Mouse (Mus musculus): ENCODE measurements around the gene Cnppd1. TPM values are rescaled to one million over a fixed set of nuclear protein-coding genes. Genes with fewer than 3 reads are reported as not detected.

The Cnppd1 gene
- polyA plus RNA-seq, 1 experiment from 2014 or later: 43.6 TPM

GRCm38 (mm10) chr1:75140601-75141190 is 1.8 kb downstream of the Cnppd1 start:
- Histone ChIP-seq H3K9me3 (no peaks in the 10 kb centered on the region), H3K4me3 (peak overlapping the region; percentile 88), H3K36me3 (replicated peaks) (peaks cover 61% of the 10 kb centered on the region), H3K27me3 (ENCODE audit: poor library complexity, severe bottlenecking) (peaks cover 6% of the 10 kb centered on the region; the same call in 1 of the 2 replicates), H3K27ac (peak overlapping the region; percentile 97), H3K4me1 (peaks cover 34% of the 10 kb centered on the region)
- WGBS: 69% methylated on average over 4 of the region's 4 CpGs
- no peak for DNase-seq (ENCODE audit: extremely low spot score, low spot score)

- WGBS: 93% methylated on average over 2 of the region's 2 CpGs
- peaks cover 6% of the 10 kb centered on the region; the same call in 1 of the 2 replicates for H3K27me3 ChIP-seq (ENCODE audit: poor library complexity, severe bottlenecking)
- H3K27ac ChIP-seq: no peak overlapping the region
- no peaks in the 10 kb centered on the region for H3K9me3 ChIP-seq
- DNase-seq (ENCODE audit: extremely low spot score, low spot score): no peak
- no peak overlapping the region for H3K4me3 ChIP-seq
- peaks cover 48% of the 10 kb centered on the region for H3K36me3 ChIP-seq (replicated peaks)
- H3K4me1 ChIP-seq: peaks cover 25% of the 10 kb centered on the region
These were observed 4.1 kb downstream of the Cnppd1 start for GRCm38 (mm10) chr1:75138448-75138847.

GRCm38 (mm10) chr1:75136730-75137129 is 5.8 kb downstream of the Cnppd1 start:
- Histone ChIP-seq H3K9me3 (no peaks in the 10 kb centered on the region), H3K27me3 (ENCODE audit: poor library complexity, severe bottlenecking) (peaks cover 6% of the 10 kb centered on the region; the same call in 1 of the 2 replicates), H3K27ac (0 out of 2 replicates have a peak overlapping the region, but pooled peaks have one; percentile 26), H3K36me3 (replicated peaks) (peaks cover 48% of the 10 kb centered on the region), H3K4me1 (peaks cover 12% of the 10 kb centered on the region), H3K4me3 (no peak overlapping the region)
- DNase-seq (ENCODE audit: extremely low spot score, low spot score): no peak
- 79% methylated on average over 3 of the region's 3 CpGs for WGBS

GRCm38 (mm10) chr1:75136293-75136692 is 6.2 kb downstream of the Cnppd1 start:
- Histone ChIP-seq H3K36me3 (replicated peaks) (peaks cover 48% of the 10 kb centered on the region), H3K27ac (0 out of 2 replicates have a peak overlapping the region, but pooled peaks have one; percentile 26), H3K4me3 (no peak overlapping the region), H3K4me1 (peaks cover 7% of the 10 kb centered on the region), H3K27me3 (ENCODE audit: poor library complexity, severe bottlenecking) (peaks cover 6% of the 10 kb centered on the region; the same call in 1 of the 2 replicates), H3K9me3 (no peaks in the 10 kb centered on the region)
- no peak for DNase-seq (ENCODE audit: extremely low spot score, low spot score)
- 91% methylated on average over 6 of the region's 6 CpGs for WGBS

- no peak for DNase-seq (ENCODE audit: extremely low spot score, low spot score)
- Histone ChIP-seq H3K4me3 (no peak within 1 kb of the TSS), H3K36me3 (replicated peaks) (peaks cover 34% of the 10 kb centered on the region), H3K9me3 (no peaks in the 10 kb centered on the region), H3K27ac (no peak within 1 kb of the TSS), H3K27me3 (ENCODE audit: poor library complexity, severe bottlenecking) (no peaks in the 10 kb centered on the region), H3K4me1 (no peaks in the 10 kb centered on the region)
- WGBS: 69% methylated on average over 12 of the region's 12 CpGs
These were observed 8.9 kb downstream of the Cnppd1 start, which contains the start of gene Slc23a3 for GRCm38 (mm10) chr1:75133421-75134207. Slc23a3 (minus strand) TSS chr1:75133890.

GRCm38 (mm10) chr1:75128641-75129040 is 13.9 kb downstream of the Cnppd1 start:
- H3K27me3 ChIP-seq (ENCODE audit: poor library complexity, severe bottlenecking): no peaks in the 10 kb centered on the region
- WGBS: 82% methylated on average over 3 of the region's 3 CpGs

GRCm38 (mm10) chr1:75125418-75125817 is 17.1 kb downstream of the Cnppd1 start:
- Histone ChIP-seq H3K27ac (peak overlapping the region; percentile 96), H3K9me3 (no peaks in the 10 kb centered on the region), H3K4me1 (peaks cover 15% of the 10 kb centered on the region), H3K4me3 (peak overlapping the region; percentile 73), H3K36me3 (replicated peaks) (no peaks in the 10 kb centered on the region), H3K27me3 (ENCODE audit: poor library complexity, severe bottlenecking) (no peaks in the 10 kb centered on the region)
- no peak for DNase-seq (ENCODE audit: extremely low spot score, low spot score)
- WGBS: 38% methylated on average over 5 of the region's 5 CpGs

More at GRCm38 (mm10) chr1:75128641-75129040, 13.9 kb downstream of the Cnppd1 start:
- no peaks in the 10 kb centered on the region for H3K9me3 ChIP-seq
- H3K4me3 ChIP-seq: no peak overlapping the region
- peaks cover 15% of the 10 kb centered on the region for H3K4me1 ChIP-seq
- H3K27ac ChIP-seq: no peak overlapping the region
- no peaks in the 10 kb centered on the region for H3K36me3 ChIP-seq (replicated peaks)
- DNase-seq (ENCODE audit: extremely low spot score, low spot score): no peak

- H3K4me1 ChIP-seq: peaks cover 15% of the 10 kb centered on the region
- H3K27ac ChIP-seq: peak within 1 kb of the TSS; percentile 96
- no peaks in the 10 kb centered on the region for H3K27me3 ChIP-seq (ENCODE audit: poor library complexity, severe bottlenecking)
- no peaks in the 10 kb centered on the region for H3K9me3 ChIP-seq
- peak; percentile 96 for DNase-seq (ENCODE audit: extremely low spot score, low spot score)
- H3K36me3 ChIP-seq (replicated peaks): no peaks in the 10 kb centered on the region
- peak within 1 kb of the TSS; percentile 73 for H3K4me3 ChIP-seq
- WGBS: 1% methylated on average over 56 of the region's 56 CpGs
These were observed 17.9 kb downstream of the Cnppd1 start, which contains the start of gene Nhej1 for GRCm38 (mm10) chr1:75124346-75125321. Nhej1 (minus strand) TSS chr1:75125200.

- H3K36me3 ChIP-seq (replicated peaks): no peaks in the 10 kb centered on the region
- no peak overlapping the region for H3K27ac ChIP-seq
- H3K27me3 ChIP-seq (ENCODE audit: poor library complexity, severe bottlenecking): no peaks in the 10 kb centered on the region
- H3K4me1 ChIP-seq: peaks cover 15% of the 10 kb centered on the region
- no peaks in the 10 kb centered on the region for H3K9me3 ChIP-seq
- 83% methylated on average over 3 of the region's 3 CpGs for WGBS
- DNase-seq (ENCODE audit: extremely low spot score, low spot score): no peak
- H3K4me3 ChIP-seq: no peak overlapping the region
These were observed 20.3 kb downstream of the Cnppd1 start for GRCm38 (mm10) chr1:75122211-75122610.

Other genes starting within 250 kb of the Cnppd1 start
- gene Cryba2, start 249.6 kb downstream of the Cnppd1 start, polyA plus RNA-seq (2016; fragmentation: Nextera tagmentation; extraction: Ambion mirVana): not detected in 2 replicates
- gene Cfap65, start 207.1 kb downstream of the Cnppd1 start, polyA plus RNA-seq (2016; fragmentation: Nextera tagmentation; extraction: Ambion mirVana): 0.04 and 0.25 TPM in 2 replicates
- gene Ihh, start 191.0 kb downstream of the Cnppd1 start, polyA plus RNA-seq (2016; fragmentation: Nextera tagmentation; extraction: Ambion mirVana): 0.10 TPM in 1 of 2 replicates, not detected in the other
- 12.2 and 12.4 TPM in 2 replicates for gene Nhej1, start 17.5 kb downstream of the Cnppd1 start, polyA plus RNA-seq (2016; fragmentation: Nextera tagmentation; extraction: Ambion mirVana)
- not detected in 2 replicates for gene Slc23a3, start 8.8 kb downstream of the Cnppd1 start, polyA plus RNA-seq (2016; fragmentation: Nextera tagmentation; extraction: Ambion mirVana)
- 42.0 and 42.7 TPM in 2 replicates for gene Retreg2, start 67 bp upstream of the Cnppd1 start, polyA plus RNA-seq (2016; fragmentation: Nextera tagmentation; extraction: Ambion mirVana)
- gene Zfand2b, start 25.9 kb upstream of the Cnppd1 start, polyA plus RNA-seq (2016; fragmentation: Nextera tagmentation; extraction: Ambion mirVana): 26.8 and 29.0 TPM in 2 replicates
- 41.9 and 45.4 TPM in 2 replicates for gene Abcb6, start 37.7 kb upstream of the Cnppd1 start, polyA plus RNA-seq (2016; fragmentation: Nextera tagmentation; extraction: Ambion mirVana)
- gene Ankzf1, start 49.4 kb upstream of the Cnppd1 start, polyA plus RNA-seq (2016; fragmentation: Nextera tagmentation; extraction: Ambion mirVana): 20.9 and 24.1 TPM in 2 replicates
- 17.4 and 19.2 TPM in 2 replicates for gene Atg9a, start 49.5 kb upstream of the Cnppd1 start, polyA plus RNA-seq (2016; fragmentation: Nextera tagmentation; extraction: Ambion mirVana)
- gene Glb1l, start 68.1 kb upstream of the Cnppd1 start, polyA plus RNA-seq (2016; fragmentation: Nextera tagmentation; extraction: Ambion mirVana): 14.4 and 15.3 TPM in 2 replicates
- gene Stk16, start 68.1 kb upstream of the Cnppd1 start, polyA plus RNA-seq (2016; fragmentation: Nextera tagmentation; extraction: Ambion mirVana): 151 and 153 TPM in 2 replicates
- 11.0 and 13.7 TPM in 2 replicates for gene Tuba4a, start 77.2 kb upstream of the Cnppd1 start, polyA plus RNA-seq (2016; fragmentation: Nextera tagmentation; extraction: Ambion mirVana)
- not detected in 2 replicates for gene A630095N17Rik, start 89.4 kb upstream of the Cnppd1 start, polyA plus RNA-seq (2016; fragmentation: Nextera tagmentation; extraction: Ambion mirVana)
- gene Dnajb2, start 93.7 kb upstream of the Cnppd1 start, polyA plus RNA-seq (2016; fragmentation: Nextera tagmentation; extraction: Ambion mirVana): 28.0 and 28.6 TPM in 2 replicates
- 1.5 and 1.6 TPM in 2 replicates for gene Ptprn, start 121.8 kb upstream of the Cnppd1 start, polyA plus RNA-seq (2016; fragmentation: Nextera tagmentation; extraction: Ambion mirVana)
- 2.6 and 3.4 TPM in 2 replicates for gene Resp18, start 135.7 kb upstream of the Cnppd1 start, polyA plus RNA-seq (2016; fragmentation: Nextera tagmentation; extraction: Ambion mirVana)
- gene Dnpep, start 175.3 kb upstream of the Cnppd1 start, polyA plus RNA-seq (2016; fragmentation: Nextera tagmentation; extraction: Ambion mirVana): 124 and 126 TPM in 2 replicates
- 2.6 and 4.3 TPM in 2 replicates for gene Des, start 217.6 kb upstream of the Cnppd1 start, polyA plus RNA-seq (2016; fragmentation: Nextera tagmentation; extraction: Ambion mirVana)
- gene Speg, start 232.6 kb upstream of the Cnppd1 start, polyA plus RNA-seq (2016; fragmentation: Nextera tagmentation; extraction: Ambion mirVana): 23.2 and 29.3 TPM in 2 replicates

All from forebrain, embryonic 10.5 days (tissue).